In the genomic region with DNA sequence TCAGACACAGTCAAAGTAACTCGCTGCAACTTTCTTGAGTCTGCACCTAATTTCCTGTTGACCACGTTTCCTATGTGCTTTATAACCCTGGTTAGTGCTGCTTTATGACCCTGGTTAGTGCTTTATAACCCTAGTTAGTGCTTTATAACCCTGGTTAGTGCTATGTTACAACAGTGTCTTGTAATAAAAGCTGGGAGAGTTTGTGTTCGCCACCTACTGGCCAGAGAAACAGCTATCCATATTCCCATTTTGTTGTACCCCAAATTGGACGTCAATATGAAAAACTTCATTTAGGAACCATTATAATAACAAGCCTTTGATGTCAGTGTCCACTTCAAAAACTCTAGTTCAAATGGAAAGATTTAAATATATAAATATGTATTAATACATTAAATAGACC, we compare ENCODE assay signal across 11 mouse cellular contexts.
DNase-seq lines count a peak whose midpoint lies in the region; ATAC-seq lines count a peak whose summit lies in the region.
"Had no signal": no experiment of that assay in that cellular context is flagged by ENCODE, and none has a peak within 500 bp of the region (broad histone marks: within the 10 kb centered on the region; RNA-seq: fewer than 3 reads in every experiment).

No protein-coding gene starts in this region.

- H3K27ac ChIP-seq in hindbrain, embryonic 14.5 days, result no peak overlapping the region
- H3K27ac ChIP-seq in hindbrain, embryonic 10.5 days, result no peak overlapping the region
- H3K27ac ChIP-seq in midbrain, embryonic 11.5 days (ENCODE audit: low read depth, low read length), result no peak overlapping the region
- H3K27ac ChIP-seq in midbrain, embryonic 15.5 days, result no peak overlapping the region
- H3K27ac ChIP-seq: neural tube, embryonic 12.5 days had no signal

- no peak for ATAC-seq in hindbrain, embryonic 14.5 days (ENCODE audit: low FRiP score)
- ATAC-seq in midbrain, embryonic 11.5 days (ENCODE audit: low FRiP score), result no peak
- ATAC-seq in midbrain, embryonic 15.5 days (replicated peaks), result no peak
- ATAC-seq: intestine, embryonic 16.5 days had no signal

- peak; percentile 6 to 17 for DNase-seq in cerebellum, adult 18-20 months
- DNase-seq in cerebellum, adult 9-10 months, result no peak
- peak; percentile 50 for DNase-seq in hindbrain, embryonic 14.5 days (ENCODE audit: low spot score)
- no peak for DNase-seq in hindbrain, embryonic 10.5 days (ENCODE audit: low spot score)
- peak; percentile 26 for DNase-seq in midbrain, embryonic 11.5 days (ENCODE audit: low spot score, missing footprints)
- DNase-seq in embryo, embryonic 9.5 days (ENCODE audit: extremely low spot score), result peak; percentile 10
- DNase-seq in T-cell, adult 2 months (ENCODE audit: low spot score), result no peak
- DNase-seq: B cell, adult 2 months had no signal

- H3K27me3 ChIP-seq in hindbrain, embryonic 14.5 days (ENCODE audit: control insufficient read depth, insufficient read depth, low read length), result no peaks in the 10 kb centered on the region
- H3K27me3 ChIP-seq in hindbrain, embryonic 10.5 days (ENCODE audit: insufficient read depth, poor library complexity, severe bottlenecking), result no peaks in the 10 kb centered on the region
- H3K27me3 ChIP-seq in midbrain, embryonic 11.5 days (ENCODE audit: control insufficient read depth, insufficient read depth, low read length), result no peaks in the 10 kb centered on the region
- H3K27me3 ChIP-seq in midbrain, embryonic 15.5 days (replicated peaks), result no peaks in the 10 kb centered on the region
- H3K27me3 ChIP-seq: neural tube, embryonic 12.5 days had no signal

- no peak overlapping the region for H3K4me2 ChIP-seq in hindbrain, embryonic 14.5 days (replicated peaks)
- H3K4me2 ChIP-seq in midbrain, embryonic 11.5 days, result no peak overlapping the region
- no peak overlapping the region for H3K4me2 ChIP-seq in midbrain, embryonic 15.5 days
- H3K4me2 ChIP-seq: neural tube, embryonic 12.5 days had no signal

- no peaks in the 10 kb centered on the region for H3K9me3 ChIP-seq in hindbrain, embryonic 14.5 days (ENCODE audit: control insufficient read depth, low read length)
- H3K9me3 ChIP-seq in hindbrain, embryonic 10.5 days, result no peaks in the 10 kb centered on the region
- no peaks in the 10 kb centered on the region for H3K9me3 ChIP-seq in midbrain, embryonic 11.5 days (ENCODE audit: control insufficient read depth, low read length)
- H3K9me3 ChIP-seq in midbrain, embryonic 15.5 days, result no peaks in the 10 kb centered on the region
- H3K9me3 ChIP-seq: neural tube, embryonic 12.5 days had no signal

- H3K4me1 ChIP-seq in hindbrain, embryonic 14.5 days (replicated peaks; ENCODE audit: control insufficient read depth, insufficient read depth, low read length), result no peaks in the 10 kb centered on the region
- peaks cover 5% of the 10 kb centered on the region; the same call in 1 of the 2 replicates for H3K4me1 ChIP-seq in hindbrain, embryonic 10.5 days (replicated peaks)
- H3K4me1 ChIP-seq in midbrain, embryonic 11.5 days (ENCODE audit: control insufficient read depth, insufficient read depth, low read length), result no peaks in the 10 kb centered on the region
- peaks cover 4% of the 10 kb centered on the region; the same call in 1 of the 2 replicates for H3K4me1 ChIP-seq in midbrain, embryonic 15.5 days
- H3K4me1 ChIP-seq: neural tube, embryonic 12.5 days had no signal

- H3K36me3 ChIP-seq in hindbrain, embryonic 14.5 days (replicated peaks; ENCODE audit: control insufficient read depth, insufficient read depth), result no peaks in the 10 kb centered on the region
- H3K36me3 ChIP-seq in hindbrain, embryonic 10.5 days, result no peaks in the 10 kb centered on the region
- H3K36me3 ChIP-seq in midbrain, embryonic 11.5 days (ENCODE audit: control insufficient read depth, insufficient read depth, low read length), result no peaks in the 10 kb centered on the region
- H3K36me3 ChIP-seq in midbrain, embryonic 15.5 days (replicated peaks), result no peaks in the 10 kb centered on the region
- H3K36me3 ChIP-seq: neural tube, embryonic 12.5 days had no signal

- 55% methylated on average over 4 of the region's 4 CpGs for WGBS in hindbrain, embryonic 14.5 days
- 61% methylated on average over 4 of the region's 4 CpGs for WGBS in hindbrain, embryonic 10.5 days
- 65% methylated on average over 4 of the region's 4 CpGs for WGBS in midbrain, embryonic 11.5 days
- 58% methylated on average over 4 of the region's 4 CpGs for WGBS in midbrain, embryonic 15.5 days

- no peak overlapping the region for H3K4me3 ChIP-seq in hindbrain, embryonic 14.5 days (replicated peaks; ENCODE audit: low read length)
- H3K4me3 ChIP-seq in hindbrain, embryonic 10.5 days, result no peak overlapping the region
- H3K4me3 ChIP-seq in midbrain, embryonic 11.5 days (ENCODE audit: low read depth, low read length), result no peak overlapping the region
- no peak overlapping the region for H3K4me3 ChIP-seq in midbrain, embryonic 15.5 days
- H3K4me3 ChIP-seq: neural tube, embryonic 12.5 days had no signal

- H3K9ac ChIP-seq in hindbrain, embryonic 14.5 days, result no peak overlapping the region
- H3K9ac ChIP-seq in midbrain, embryonic 11.5 days (ENCODE audit: low read length), result no peak overlapping the region
- H3K9ac ChIP-seq in midbrain, embryonic 15.5 days, result no peak overlapping the region
- H3K9ac ChIP-seq: neural tube, embryonic 12.5 days had no signal

Comparison
In these comparisons a context has a peak if more than half of its experiments do, and no peak if none do; other contexts are left out.
1. DNase-seq: peak in cerebellum, adult 18-20 months (2 of 2), hindbrain, embryonic 14.5 days (single experiment), midbrain, embryonic 11.5 days (single experiment) and embryo, embryonic 9.5 days (single experiment); none in cerebellum, adult 9-10 months (single experiment), hindbrain, embryonic 10.5 days (single experiment) and T-cell, adult 2 months (single experiment).